Mouse (Mus musculus) megakaryocyte-erythroid progenitor cell, adult 5-6 weeks (primary cell): ENCODE data around the gene Gm49361. TPM values are rescaled to one million over a fixed set of nuclear protein-coding genes. Genes with fewer than 3 reads are reported as not detected.

Experiments used
- total RNA-seq, 2 experiments: library from RNA; stranded (forward) in 1 of 2; stranded (reverse) in 1 of 2; fragments of 200-1000, 215-1000 nt in 1 of 2; fragments of >200 nt in 1 of 2; fragmentation: Nextera tagmentation in 1 of 2; gene quantifications; 2 replicates each; pipeline ENCODE4 v1.2.3; 2014 to 2017

Gm49361 gene
- total RNA-seq, 2 experiments from 2014 or later: not detected

Other genes with a start within 250 kb of the Gm49361 start
- gene Il17d, start 221.3 kb downstream of the Gm49361 start, total RNA-seq (2014; fragmentation: Nextera tagmentation): not detected in 2 replicates
- gene Il17d, start 221.3 kb downstream of the Gm49361 start, total RNA-seq (2017): not detected in 2 replicates
- 42.2 and 46.4 TPM in 2 replicates for gene Eef1akmt1, start 174.5 kb downstream of the Gm49361 start, total RNA-seq (2014; fragmentation: Nextera tagmentation)
- 14.7 and 18.2 TPM in 2 replicates for gene Eef1akmt1, start 174.5 kb downstream of the Gm49361 start, total RNA-seq (2017)
- 48.5 and 56.7 TPM in 2 replicates for gene Xpo4, start 80.7 kb downstream of the Gm49361 start, total RNA-seq (2014; fragmentation: Nextera tagmentation)
- gene Xpo4, start 80.7 kb downstream of the Gm49361 start, total RNA-seq (2017): 61.1 and 69.0 TPM in 2 replicates
- 6.3 and 11.0 TPM in 2 replicates for gene Lats2, start 12.3 kb upstream of the Gm49361 start, total RNA-seq (2014; fragmentation: Nextera tagmentation)
- gene Lats2, start 12.3 kb upstream of the Gm49361 start, total RNA-seq (2017): 2.4 and 3.2 TPM in 2 replicates
- gene Sap18, start 52.1 kb upstream of the Gm49361 start, total RNA-seq (2014; fragmentation: Nextera tagmentation): 172 and 187 TPM in 2 replicates
- 28.6 and 29.8 TPM in 2 replicates for gene Sap18, start 52.1 kb upstream of the Gm49361 start, total RNA-seq (2017)
- 20.4 and 27.5 TPM in 2 replicates for gene Ska3, start 80.1 kb upstream of the Gm49361 start, total RNA-seq (2014; fragmentation: Nextera tagmentation)
- 23.6 and 26.2 TPM in 2 replicates for gene Ska3, start 80.1 kb upstream of the Gm49361 start, total RNA-seq (2017)
- 85.5 and 155 TPM in 2 replicates for gene Mrpl57, start 80.1 kb upstream of the Gm49361 start, total RNA-seq (2014; fragmentation: Nextera tagmentation)
- gene Mrpl57, start 80.1 kb upstream of the Gm49361 start, total RNA-seq (2017): 70.6 and 73.8 TPM in 2 replicates
- 13.0 and 15.2 TPM in 2 replicates for gene Zdhhc20, start 144.2 kb upstream of the Gm49361 start, total RNA-seq (2014; fragmentation: Nextera tagmentation)
- gene Zdhhc20, start 144.2 kb upstream of the Gm49361 start, total RNA-seq (2017): 16.8 and 24.5 TPM in 2 replicates